Mouse (Mus musculus): ENCODE results near the gene Arl13a.

GRCm38 (mm10) chrX:134141986-134142385, 45.3 kb upstream of the Arl13a start:
- TF ChIP-seq POLR2A (IDR thresholded peaks at IDR 0.05; ENCODE audit: low read depth, low read length), result no peak
- no peak for TF ChIP-seq CTCF (IDR thresholded peaks at IDR 0.05; ENCODE audit: borderline replicate concordance, insufficient read depth, low read length)
